Mouse (Mus musculus) cerebellum, adult (tissue): ENCODE data around the gene Arcn1.

Experiments
- ATAC-seq: cut with Nextera tagmentation; 2 replicates; pipeline ENCODE4 v1.9.2; 2017; ENCODE audit warnings: mild to moderate bottlenecking, moderate library complexity, mixed read lengths; ENCODE audit not compliant: insufficient number of reproducible peaks, low FRiP score, low TSS enrichment

Gene Arcn1

DNA sequence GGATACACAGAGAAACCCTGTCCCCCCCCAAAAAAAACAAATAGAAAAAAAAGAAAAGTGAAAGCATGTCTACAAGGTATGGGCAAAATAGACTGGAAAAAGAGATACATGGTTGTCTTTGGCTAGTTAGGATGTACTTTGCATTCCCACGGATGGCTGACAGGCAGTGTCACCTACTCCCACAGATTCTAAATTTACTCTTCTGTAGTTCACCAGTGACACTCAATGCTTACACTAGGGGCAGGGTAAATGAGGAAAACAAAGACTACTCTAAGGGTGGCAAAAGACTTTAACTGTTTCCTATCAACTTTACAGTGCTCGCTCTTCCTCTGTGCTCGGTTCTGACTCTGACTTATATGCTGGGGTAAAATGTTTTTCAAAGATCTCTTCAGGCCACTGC is 21.0 kb downstream of the Arcn1 start:
- no peak for ATAC-seq

DNA sequence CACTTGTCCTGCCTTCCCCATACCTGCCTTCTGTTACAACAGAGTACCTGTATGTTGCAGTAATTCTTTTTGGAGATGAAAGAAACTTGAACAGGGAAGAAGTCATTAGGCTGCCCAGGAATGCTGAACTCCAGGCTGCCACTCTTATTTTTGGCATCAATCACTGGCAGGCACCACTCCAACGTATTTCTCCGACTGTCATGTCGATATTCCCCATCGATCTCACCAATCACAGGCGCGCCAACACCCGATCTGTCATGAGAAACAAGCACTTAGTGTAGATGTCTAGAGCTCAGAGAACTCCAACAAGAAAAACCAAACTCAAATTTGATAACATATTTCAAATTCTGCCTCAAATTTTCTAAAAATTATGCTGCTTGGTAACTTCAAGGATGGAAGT is 22.3 kb downstream of the Arcn1 start:
- no peak for ATAC-seq

DNA sequence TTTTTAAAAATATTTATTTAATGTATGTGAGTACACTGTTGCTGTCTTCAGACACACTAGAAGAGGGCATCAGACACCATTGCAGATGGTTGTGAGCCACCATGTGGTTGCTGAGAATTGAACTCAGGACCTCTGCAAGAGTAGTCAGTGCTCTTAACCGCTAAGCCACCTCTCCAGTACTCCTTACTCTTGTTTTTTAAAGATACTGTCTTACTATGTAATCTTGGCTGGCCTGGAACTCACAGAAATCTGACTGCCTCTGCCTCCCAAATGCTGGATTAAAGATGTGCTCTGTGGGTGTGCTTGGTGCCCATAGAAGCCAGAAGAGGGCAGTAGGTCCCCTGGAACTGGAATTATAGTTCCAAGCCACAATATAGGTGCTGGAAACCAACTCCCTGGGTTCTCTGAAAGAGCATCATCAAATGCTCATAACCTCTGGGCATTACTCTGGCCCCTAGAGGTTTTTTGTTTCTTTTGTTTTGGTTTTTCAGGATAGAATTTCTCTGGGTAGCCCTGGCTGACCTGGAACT is 26.9 kb downstream of the Arcn1 start:
- ATAC-seq = no peak

DNA sequence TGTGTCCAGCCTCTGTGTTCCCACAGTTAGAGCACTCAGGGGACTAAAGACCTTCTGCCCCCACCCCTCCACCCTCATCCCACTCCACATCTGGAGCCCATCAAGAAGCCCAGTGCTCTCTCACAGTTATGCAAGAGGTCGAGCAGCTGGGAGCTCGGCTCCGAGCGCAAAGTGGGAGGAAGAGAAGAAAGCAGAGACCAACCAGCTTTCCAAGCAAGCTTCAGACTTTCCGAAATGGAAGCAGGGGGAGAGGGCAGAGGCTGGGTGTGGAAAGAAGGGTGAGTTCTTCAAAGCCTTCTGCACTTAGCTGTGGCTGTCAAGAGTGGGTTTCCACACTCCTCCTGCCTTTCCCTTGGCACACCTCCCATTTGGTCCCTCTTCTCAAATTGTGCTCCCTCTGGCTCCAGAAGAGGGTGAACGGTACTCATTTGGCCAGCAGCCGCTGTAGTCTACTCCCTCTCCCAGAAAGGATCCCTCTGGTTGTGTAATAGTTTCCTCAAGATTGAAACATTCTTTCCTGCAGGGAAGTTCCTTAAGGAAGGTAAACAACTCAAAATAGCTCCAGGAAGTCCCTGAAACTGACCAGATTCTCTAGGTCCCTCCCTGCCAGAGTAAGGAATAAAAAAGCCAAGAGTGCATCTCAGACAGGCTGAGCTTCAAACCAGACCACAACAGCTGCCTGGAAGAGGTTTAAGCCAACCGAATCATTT is 30.2 kb downstream of the Arcn1 start:
- no peak for ATAC-seq

DNA sequence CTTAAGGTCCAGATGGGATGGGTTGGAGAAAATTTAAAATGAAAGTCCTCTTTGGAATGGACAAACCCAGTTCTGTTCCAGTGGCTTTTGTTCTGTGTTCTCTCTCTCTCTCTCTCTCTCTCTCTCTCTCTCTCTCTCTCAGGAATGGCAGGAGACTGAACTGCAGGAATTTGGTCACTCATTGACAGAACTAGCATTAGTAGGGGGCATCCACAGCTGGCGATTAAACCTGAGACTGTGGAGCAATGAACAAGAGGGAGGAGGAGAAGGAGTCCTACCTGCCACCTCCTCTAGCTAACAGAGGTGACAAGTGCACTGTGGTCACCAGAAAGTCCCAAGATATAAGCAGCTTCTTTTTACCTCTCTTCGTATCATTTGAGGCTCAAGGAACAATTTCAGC is 31.3 kb downstream of the Arcn1 start:
- no peak for ATAC-seq

DNA sequence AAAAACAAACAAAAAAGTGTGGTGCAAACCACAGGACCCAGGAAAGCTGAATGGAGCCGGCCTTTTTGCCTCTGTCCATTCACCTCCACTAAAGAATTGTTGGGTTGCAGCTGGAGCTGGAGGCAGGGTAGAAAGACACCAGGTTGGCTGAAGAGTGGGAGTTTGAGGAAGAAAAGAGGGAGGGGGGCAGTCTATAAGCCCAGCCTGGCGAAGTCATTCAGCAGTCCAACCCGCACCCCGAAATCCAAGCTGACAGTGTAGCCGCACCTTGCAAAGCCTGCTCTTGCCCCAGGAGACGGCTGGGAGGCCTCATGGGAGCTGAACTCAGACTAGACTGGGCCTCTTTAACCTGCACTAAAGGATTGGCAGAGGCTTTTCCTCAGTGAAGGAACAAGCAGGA is 31.8 kb downstream of the Arcn1 start:
- ATAC-seq = no peak

DNA sequence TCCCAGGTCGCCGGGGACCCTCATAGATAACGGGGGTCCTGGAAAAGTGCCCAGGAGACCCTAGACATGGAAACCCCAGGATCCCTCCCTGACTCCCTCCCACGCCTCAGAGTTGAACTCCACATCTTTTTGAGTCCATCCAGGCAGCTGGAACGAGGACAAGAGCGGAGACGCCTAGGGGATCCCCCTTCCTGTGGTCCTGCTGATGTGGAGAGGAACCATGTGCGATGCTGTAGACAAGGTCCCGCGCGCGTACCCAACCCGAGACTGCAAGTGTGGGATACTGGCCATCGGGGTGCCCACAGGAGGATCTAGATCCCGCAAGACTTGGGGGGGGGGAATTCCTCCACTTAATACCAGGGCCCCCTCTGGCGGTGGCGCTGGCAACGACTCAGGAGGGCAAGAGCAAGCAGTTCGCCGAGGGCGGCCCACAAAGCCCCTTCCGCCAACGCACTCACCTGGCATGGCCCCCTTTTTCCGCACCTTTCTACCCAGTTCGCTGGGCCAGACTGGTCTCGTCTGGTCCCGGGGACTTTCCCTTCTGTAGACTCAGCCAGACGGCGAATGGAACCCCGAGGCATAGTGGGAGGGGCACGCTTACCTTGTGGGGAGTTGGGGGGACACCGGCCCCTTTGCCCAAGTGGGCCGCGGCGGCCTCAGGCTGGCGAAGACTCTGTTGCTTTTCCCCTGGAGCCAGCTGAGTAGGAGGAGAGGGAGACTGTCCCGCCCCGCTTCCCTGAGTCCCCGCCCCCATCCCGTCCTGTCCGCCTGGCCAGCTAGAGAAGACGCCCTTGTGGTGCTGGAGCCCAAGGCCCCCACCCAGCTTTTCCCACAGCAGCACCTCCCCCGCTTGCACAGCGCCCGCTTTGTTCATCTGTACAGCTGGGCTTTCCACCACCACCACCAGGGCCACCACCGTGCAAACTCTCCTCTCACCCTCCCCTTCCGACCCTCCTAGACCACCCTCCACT is 32.8 kb downstream of the Arcn1 start, which contains the start of gene Phldb1:
Gene Phldb1 (minus strand): TSS at position 675 of the 971 bp plus-strand sequence.
- peak; percentile 34; the same call in 1 of the 2 replicates for ATAC-seq

DNA sequence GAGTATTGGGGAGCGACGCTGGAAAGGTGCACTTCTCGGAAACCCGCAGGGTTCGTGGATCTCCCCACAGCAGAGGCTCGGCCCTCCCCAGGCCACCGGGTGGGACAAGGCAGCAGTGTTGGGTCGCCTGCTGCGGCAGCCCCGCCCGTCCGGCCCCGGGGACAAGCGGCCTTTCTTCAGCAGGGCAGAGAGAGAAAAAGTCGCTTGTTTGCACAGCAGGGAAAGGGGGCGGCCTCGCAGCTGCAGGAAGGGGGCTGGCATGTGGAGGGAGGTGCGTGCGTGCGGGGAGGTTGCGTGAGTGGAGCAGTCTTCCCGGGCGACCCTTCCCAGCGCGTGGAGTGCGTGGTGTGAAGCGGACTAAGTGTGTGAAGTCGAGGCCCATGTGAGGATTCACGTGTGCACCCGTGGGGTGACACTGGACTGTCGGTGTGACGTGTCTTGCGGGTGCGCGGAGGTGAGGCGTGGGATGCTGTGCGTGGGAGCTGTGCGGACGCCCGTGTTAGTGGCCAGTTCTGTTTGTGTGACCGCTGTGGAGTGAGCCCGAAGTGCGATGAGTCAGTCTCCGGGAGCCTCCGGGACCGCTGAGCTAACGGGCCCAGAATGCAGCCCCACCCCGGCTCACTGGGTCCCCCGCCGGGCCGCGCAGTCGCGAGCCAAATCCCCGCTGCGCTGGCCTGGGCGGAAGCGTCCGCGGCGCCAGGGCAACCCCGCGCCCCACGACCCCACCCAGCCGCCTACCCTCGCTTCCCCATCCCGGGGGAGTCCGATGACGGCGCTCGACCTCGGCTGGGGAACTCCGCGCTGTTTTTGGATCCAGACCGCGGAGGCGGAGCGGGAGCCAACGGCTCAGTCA is 33.7 kb downstream of the Arcn1 start:
- ATAC-seq = peak; percentile 28; the same call in 1 of the 2 replicates

DNA sequence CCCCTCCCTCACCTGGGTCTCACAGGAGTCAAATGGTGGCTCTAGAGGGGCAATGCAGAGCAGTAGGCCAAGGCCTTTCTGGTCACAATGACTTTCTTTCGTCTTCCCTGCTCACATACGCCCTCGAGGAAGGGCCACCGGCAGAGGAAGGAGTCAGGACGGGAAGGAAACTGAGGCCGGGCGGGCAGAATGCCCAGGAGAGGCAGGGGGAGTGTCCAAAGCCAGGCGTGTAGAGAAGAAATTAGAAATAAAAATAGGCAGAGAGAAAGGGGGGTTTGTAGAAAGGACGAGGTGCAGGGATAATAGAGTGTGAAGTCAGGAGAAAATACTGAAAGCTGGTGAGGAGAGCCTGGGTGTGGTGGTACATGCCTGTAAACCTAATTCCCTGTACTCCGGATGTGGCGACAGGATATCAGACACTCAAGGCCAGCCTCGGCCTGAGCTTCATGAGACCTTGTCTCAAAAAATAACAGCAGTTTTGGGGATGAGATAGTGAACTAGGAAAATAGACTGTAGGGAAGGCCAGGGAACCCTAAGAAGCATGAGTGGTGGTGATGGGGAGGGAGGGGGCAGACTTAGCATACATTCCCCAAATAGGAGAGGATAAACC is 34.6 kb downstream of the Arcn1 start:
- ATAC-seq = no peak

DNA sequence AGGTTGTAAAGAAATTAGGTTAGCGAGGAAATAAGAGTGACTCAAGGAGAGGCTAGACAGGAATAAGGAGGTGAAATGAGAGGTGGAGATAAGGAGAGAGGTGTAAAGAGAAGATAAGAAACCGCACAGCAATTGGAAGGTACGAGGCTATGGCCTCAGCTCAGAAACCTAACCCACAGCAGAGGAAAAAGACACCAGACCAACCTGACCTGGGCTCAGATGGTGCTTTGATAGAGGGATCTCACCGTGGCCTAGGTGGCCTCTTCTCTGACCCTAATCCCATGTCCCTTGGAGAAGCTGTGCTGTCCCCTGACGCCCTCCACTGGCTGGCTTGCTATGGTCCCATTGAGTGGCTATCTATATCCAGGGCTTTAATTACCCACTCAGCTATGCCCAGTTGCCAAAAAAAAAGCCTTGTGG is 35.5 kb downstream of the Arcn1 start:
- ATAC-seq = no peak

DNA sequence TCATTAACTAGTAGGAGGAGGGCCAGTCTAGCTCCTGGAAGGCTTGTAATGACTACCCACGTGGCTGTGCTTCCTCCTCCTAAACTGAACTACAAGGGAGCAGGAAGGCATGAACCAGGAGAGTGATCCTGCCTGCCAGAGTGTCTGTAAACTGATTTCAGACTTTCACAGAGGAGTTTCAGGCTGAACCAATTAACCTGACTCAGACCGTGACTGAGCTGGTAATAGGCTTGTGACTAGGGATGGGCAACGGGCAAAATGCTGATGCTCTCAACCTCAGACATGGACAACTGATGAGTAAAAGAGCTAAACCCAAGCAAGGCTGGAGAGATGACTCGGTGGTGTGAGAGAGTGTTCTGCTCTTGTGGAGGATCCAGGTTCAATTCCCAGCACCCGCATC is 40.2 kb downstream of the Arcn1 start:
- no peak for ATAC-seq

DNA sequence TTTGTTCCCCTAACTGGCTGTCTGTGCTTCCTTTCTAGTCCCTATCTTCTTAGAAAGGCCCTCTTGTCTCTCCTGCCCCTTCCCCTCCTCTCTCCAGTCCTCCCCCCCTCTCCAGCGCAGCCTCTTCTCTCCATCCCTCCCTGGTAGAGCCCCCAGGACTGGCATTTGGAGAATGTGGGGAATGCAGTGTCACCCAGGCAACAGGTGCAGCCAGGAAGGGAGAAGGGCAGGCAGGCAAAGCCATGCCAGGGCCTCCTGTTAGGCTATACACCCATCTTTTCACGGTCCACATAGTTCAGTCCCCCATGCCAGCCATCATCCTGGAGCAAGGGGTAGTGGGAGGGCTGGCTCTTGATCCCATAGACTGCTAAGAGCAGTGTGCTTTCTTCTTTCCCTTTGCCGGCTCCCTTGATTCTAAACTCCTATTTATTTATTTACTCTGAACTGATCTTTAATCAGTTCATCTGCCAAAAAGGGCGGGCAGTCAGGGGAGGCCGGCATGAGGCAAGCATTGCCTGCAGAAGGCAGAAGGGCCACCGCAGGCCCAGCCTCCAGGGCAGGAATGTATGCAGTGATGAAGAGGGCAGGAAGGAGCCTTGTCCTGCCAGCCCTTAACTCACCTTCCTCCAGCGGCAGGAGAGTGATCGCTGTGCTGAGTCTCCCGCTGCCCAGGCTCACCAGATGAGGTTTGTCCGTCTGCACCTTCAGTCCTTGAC is 41.1 kb downstream of the Arcn1 start:
- ATAC-seq = no peak

DNA sequence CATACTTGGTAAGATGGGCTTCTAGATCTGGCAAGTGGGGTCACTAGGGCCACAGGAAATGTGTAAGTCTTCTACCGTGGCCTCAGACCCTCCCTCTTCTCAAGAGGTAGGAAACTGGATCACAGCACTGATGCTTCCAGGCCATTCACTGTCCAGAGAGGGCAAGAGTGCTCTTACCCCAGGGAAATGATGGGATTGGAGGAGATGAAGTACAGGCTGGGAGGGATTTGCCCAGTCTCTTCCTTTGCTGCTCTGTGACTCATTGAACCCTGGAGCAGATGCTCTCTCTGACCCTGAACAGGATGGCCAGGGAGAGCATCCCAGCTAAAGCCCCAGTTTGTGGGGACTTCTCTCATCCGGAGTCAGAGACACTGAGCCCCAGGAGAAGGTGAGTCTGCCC is 43.0 kb downstream of the Arcn1 start:
- no peak for ATAC-seq

DNA sequence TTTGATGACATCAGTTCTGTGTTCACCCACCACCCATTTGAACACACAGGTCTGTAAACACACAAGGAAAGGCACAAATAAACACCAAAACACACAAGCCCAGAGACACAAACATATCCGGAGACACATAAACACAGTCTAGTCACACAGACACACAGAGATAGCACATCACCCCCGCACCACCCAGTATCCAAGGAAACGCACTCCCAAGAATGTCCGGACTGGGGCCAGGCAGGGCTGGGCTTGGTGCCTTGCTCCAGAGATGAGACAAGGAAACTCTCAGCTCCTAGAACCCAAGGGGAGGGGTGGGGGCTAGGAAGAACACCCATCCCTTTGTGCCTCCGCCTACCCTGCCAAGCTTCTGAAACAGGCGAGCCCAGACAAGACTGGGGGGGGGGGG is 43.4 kb downstream of the Arcn1 start:
- ATAC-seq = no peak

DNA sequence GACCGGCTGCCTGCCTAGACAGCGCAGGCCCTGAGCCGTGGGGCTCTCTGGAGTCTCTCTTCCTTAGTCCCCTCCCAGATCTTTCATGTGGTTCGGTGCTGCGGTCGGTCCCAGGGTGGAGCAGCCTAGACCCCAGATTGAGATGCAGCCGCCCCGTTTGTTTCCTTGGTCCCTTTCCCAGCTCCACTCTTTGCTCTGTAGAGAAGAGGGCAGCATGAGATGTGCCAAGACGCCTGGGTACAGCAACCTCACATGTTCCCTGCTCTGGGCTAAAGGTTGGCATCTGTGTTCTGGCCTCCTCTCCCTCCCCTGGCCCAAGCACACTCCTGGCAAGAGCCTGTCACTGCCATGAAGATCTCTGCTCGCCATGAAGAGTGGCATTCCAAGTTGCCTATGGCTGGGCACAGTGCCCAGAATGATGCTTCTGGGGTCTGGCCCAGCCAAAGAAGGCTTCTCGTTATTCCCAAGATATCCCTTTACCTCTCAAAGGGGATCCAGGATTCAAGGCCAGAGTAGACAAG is 44.1 kb downstream of the Arcn1 start:
- no peak for ATAC-seq

DNA sequence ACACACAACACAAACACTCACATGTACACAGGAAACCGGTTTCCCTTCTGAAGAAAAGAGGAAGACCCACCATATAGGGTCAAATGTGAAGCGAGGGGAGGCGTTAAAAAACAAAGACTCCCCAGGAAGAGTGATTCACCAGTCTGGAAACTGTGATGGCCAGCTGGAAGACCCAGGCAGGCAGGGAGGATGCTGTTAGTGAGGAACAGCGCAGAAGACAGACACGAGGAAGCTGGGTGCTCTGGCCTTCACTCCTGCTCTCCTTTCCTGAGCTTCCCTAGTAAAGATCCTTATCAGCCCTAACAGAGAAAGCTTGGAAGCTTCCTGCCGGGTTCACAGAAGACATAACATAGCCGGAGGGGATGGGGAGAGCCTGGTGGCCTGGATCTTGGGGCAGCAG is 44.6 kb downstream of the Arcn1 start:
- no peak for ATAC-seq

DNA sequence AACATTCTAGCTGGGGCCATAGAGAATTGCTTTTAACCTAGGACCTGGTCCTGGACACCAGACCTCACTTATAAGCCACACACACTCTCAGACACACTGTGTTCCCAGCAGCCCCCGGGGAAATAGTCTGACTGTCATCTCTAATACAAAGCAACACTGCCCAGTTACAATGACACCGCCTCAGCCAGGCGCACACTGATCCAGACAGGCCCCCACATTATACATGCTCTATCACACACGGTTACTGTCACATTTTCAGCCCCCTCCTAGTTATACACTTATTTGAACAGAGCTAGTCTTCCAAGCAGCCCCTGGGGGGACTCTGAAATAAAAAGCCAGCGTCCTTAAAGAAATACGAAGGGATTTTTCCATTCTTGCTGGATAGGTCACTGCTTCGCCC is 45.1 kb downstream of the Arcn1 start:
- ATAC-seq = no peak

DNA sequence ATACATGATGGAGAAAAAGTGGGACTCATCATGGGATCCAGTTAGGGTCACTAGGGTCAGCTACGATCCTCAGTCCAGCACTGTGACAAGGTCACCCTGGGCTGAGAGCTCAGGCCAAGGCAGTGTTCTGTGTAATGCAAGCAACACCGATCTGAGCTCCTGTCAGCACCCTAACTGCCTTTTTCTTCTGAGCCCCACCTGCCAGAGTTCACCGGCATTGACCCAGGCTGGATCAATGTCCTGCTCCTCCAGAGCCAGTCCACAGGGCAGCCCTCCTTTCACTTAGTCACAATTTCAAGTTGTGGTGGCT is 45.8 kb downstream of the Arcn1 start:
- ATAC-seq = 0 out of 2 replicates have a peak, but pooled peaks have one; percentile 0
